Mouse (Mus musculus): Measurements from ENCODE around the gene Gzmm.

DNA sequence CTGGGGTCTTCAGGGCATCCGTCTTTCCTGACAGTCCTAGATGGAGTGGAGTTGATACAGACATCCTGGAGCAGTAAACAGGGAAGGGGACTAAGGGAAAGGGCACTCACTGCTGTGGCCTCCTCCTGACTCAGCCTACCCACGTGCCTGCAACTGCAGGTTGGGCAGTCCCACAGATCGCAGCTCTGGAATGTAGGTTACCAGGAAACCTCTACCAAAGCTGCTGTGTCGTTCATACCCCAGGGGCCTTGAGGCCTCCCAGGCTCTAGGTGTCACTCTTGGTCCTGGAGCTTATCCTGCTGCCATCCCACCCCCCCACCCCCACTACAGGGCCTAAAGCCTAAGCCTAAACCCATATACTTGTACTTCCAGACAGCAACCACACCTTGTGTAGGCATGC is 18.9 kb downstream of the Gzmm start:
- TF ChIP-seq CTCF (IDR thresholded peaks at IDR 0.05; ENCODE audit: control insufficient read depth, insufficient read depth, insufficient read length), result no peak
- TF ChIP-seq MYOD1 (IDR thresholded peaks at IDR 0.05; ENCODE audit: control insufficient read depth, insufficient read length, low read depth), result no peak
- TF ChIP-seq USF1 (IDR thresholded peaks at IDR 0.05; ENCODE audit: low read depth), result no peak

All from C2C12 (cell line).